Mouse (Mus musculus): Measurements from ENCODE around the gene Xrcc2.

Xrcc2 gene

DNA sequence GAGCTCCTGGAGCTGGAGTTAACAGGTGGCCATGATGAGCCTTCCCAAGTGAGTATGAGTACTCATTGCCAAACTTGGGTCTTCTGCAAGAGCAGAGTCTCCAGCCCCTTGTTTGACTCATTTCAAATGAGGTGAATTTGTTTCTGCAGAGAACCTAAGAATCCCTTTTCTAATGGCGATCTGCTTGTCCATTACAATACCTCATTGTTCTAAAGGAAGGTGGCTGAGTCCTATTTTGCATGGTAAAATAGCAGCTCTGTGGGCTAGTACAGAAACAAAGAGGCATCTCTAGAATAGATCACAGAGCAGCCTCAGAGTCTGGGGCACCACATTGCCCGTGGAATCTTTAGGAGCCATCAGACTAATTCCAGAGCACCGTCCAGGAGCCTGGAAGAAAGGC is 34.6 kb downstream of the Xrcc2 start:
- no peak for DNase-seq (ENCODE audit: low read depth, low spot score)

DNA sequence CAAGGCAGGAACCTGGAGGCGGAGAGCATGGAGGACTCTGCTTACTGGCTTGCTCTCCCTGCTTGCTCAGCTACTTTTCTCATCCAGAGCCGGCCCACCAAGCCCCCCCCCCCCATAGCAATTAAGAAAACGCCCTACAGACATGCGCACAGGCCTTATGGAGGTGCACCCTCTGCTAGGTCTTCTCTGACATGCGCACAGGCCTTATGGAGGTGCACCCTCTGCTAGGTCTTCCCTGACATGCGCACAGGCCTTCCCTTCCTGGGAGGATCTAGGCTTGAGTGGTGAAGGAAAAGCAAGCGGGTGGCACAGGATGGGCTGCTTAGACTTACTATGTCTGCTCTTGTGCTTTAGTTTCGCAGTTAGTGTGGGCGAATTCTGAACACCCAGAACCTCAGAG is 37.3 kb downstream of the Xrcc2 start:
- DNase-seq (ENCODE audit: low read depth, low spot score), result no peak

DNA sequence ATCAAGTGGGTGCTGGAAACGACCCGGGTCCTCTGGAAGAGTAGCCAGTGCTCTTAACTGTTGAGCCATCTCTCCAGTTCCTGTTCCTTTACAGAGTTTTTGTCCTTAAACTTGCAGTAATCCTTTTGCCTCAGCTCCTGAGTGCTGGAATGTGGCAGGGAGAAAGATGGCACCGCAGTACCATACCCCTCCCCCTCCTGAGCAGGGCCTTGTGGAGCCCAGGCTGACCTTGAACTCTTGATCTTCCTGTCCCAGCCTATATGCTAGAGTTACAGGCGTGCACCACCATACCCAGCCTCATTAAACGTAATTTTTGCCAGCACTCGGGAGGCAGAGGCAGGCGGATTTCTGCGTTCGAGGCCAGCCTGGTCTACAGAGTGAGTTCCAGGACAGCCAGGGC is 38.9 kb downstream of the Xrcc2 start:
- no peak for DNase-seq (ENCODE audit: low read depth, low spot score)

DNA sequence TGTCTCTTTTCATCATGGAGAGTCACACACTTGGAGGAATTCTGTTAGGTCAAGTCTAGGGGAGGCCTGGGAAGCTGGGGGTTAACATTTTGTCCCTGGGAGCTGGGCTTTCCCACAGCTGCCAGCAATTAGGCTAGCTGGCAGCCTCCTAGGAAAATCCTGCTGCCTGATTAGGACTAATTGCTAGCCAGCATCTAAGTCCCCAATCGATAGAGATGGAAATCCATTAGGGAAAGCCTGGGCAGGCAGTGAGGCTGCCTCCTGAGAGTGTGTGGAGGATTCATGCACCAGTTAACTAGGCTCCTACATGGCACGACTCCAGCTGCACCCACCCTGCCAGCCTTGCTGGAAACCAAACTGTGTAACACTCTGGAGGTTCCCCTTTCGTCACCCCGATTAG is 39.5 kb downstream of the Xrcc2 start:
- peak; percentile 43 for DNase-seq (ENCODE audit: low read depth, low spot score)

DNA sequence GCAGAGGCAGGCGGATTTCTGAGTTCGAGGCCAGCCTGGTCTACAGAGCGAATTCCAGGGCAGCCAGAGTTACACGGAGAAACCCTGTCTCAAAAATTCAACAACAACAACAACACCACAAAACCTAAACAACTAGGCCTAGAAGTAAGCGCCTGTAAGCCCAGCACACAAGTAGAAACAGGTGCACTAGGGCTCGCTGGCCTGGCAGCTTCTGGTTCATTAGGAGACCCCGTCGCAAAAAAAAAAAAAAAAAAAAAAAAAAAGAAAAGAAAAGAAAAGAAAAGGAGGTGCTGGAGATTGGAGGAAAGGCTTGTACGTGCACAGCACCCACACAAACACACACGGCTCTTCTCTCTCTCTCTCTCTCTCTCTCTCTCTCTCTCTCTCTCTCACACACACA is 40.1 kb downstream of the Xrcc2 start:
- no peak for DNase-seq (ENCODE audit: low read depth, low spot score)

DNA sequence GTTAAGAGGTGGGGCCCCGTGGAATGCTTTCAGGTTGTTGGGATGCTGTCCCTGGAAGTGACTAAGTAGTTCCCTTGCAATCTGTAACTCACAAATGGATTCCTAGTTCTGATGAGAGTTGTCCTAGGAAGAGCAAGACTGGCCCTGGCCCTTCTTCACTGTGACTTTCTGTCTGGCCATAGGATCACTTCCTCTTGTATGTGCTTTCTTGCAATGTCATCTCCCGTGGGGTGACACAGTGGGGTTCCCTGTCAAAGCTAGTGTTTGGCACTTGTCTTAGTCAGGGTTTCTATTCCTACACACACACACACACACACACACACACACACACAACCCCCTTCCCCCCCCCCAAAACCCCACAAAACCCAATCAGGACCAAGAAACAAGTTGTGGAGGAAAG is 42.5 kb downstream of the Xrcc2 start:
- DNase-seq (ENCODE audit: low read depth, low spot score), result no peak

DNA sequence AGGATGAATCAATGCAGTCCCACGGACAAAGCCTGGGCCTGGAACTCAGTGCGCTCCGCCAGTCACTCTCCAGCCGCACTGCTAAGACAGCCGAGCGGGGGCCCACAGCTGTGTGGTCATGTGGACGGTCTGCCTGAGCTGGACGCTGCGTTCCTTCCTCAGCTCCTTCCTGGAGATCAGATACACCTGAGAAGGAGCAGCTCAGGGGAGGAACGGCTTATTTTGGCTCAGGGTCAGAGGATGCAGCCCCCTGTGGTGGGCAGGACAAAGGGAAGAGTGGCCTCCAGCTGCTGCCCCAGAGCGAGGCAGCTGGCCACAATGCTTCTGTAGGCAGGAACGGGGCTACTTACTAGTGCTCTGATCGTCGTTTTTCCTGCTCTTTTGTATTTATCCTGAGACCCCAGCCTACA is 51.0 kb downstream of the Xrcc2 start:
- no peak for DNase-seq (ENCODE audit: low read depth, low spot score)

DNA sequence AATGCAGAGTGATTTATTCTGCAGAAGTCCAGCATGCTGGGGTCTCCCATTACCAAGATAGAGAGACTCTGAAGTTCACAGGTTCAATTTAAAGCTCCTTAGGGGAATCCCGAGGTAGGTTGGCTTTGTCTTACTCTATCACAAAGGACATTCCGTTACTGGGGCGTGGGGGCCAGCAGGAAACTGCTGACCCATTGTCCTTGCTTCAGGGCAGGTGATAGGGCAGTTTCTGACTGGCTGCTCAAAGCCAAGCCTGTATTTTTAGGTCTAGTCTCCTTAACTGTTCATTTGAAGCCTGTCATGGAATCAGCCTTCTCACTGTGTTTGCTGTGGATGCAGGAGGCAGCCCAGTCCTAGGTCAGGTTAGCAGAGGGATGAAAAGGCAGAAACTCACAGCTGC is 52.2 kb downstream of the Xrcc2 start:
- no peak for DNase-seq (ENCODE audit: low read depth, low spot score)

DNA sequence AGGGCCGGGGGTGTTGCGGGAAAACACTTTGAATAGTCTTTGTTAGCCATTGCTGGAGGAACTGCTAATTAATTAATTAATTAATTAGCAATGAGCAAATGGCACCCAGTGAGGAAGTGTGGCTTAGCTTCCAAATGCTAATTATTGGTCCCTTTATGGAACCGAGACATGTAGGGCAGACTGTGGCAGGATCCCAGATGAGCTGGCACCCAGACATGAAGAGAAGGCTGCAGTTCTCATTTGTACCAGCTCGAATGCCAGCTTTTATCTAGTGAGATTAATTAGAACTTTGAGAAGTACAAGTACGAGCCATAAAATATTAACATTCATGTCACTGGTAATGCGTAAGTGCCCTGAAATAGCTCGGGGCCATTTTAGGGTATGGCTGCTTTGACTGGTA is 53.2 kb downstream of the Xrcc2 start:
- no peak for DNase-seq (ENCODE audit: low read depth, low spot score)

DNA sequence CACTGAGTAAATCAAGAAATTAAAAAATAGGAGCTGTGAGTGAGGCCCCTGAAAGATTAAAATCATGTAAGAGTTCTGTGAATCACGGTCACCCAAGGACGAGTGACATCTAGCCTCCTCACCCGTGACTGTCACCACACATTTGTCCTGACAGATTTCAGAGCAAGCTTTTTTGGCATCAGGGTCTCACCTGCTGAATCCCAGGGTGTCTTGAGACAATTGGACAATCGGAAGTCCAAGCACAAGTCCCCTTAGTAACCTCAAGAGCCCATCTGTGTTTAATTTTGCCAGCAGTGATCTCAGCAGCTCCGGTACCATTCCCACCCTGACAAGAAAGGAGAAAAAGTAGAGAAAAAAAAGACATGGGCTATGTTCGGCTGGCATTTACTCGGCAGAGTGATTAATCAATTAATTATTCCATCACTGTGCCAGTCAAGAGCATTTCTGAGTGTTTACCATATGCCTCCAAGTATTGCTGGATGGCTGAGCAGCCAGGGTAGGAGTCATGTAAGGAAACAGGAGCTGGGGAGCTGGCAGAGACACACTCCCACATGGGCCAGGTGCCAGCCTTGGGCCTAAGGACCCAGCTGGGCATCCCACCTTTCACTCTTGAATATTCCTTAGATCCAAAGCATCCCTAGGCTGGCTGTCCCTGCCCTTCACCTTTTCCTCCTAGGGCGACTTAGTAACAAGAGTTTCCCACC is 59.8 kb downstream of the Xrcc2 start:
- DNase-seq (ENCODE audit: low read depth, low spot score), result no peak

DNA sequence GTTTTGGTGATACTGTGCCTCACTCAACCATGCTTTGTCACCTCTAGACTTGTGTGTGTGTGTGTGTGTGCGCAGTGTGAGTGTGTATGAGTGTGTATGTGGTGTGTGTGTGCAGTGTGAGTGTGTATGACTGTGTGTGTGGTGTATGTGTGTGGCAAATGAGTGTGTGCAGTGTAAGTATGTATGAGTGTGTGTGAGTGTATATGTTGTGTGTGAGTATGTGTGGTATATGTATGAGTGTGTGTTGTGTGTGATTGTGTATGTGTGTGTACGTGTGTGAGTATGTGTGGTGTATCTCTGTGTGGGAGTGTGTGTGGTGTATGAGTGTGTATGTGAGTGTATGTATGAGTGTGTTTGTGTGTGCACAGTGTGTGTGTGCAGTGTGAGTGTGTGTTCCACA is 61.1 kb downstream of the Xrcc2 start:
- DNase-seq (ENCODE audit: low read depth, low spot score), result no peak

DNA sequence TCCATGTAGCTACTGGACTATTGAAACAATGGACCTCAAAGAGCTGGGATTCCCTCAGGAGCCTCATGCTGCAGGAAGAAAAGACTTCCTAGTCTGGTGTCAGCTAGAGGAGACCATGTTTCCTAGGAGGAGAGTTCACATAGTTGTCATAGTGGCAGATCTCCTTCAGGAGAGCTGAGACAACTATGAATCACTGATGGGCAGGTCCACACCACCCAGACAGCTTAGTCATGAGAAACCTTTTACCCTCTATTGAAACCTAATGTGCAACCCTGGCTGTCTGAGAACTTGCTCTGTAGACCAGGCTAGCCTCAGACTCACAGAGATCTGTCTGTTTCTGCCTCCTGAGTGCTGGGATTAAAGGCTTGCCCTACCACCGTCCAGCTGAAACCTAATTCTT is 62.9 kb downstream of the Xrcc2 start:
- no peak for DNase-seq (ENCODE audit: low read depth, low spot score)
